Mouse (Mus musculus) heart, embryonic 15.5 days (tissue): Measurements from ENCODE around the gene Arrdc2. TPM values are rescaled to one million over a fixed set of nuclear protein-coding genes. Genes with fewer than 3 reads are reported as not detected.

Experiments used
- ATAC-seq: fragments of 200-750 bp; cut with Nextera tagmentation; replicated peaks from 2 replicates; pipeline ENCODE4 v1.8.0; 2017; ENCODE audit warnings: low read depth, moderate TSS enrichment; ENCODE audit not compliant: insufficient number of reproducible peaks, insufficient read depth, low FRiP score
- H3K27ac ChIP-seq: fragments of 300-500 bp; sonication (generic); 2 replicates; pipeline ENCODE4 v1.5.1; 2015; ENCODE audit warnings: mild to moderate bottlenecking, inconsistent platforms
- H3K27me3 ChIP-seq: fragments of 300-500 bp; sonication (generic); 2 replicates; pipeline ENCODE4 v1.6.1; 2015; ENCODE audit warnings: inconsistent platforms
- H3K36me3 ChIP-seq: fragments of 300-500 bp; sonication (generic); 2 replicates; pipeline ENCODE4 v1.6.1; 2015; ENCODE audit warnings: mild to moderate bottlenecking, inconsistent platforms
- H3K4me1 ChIP-seq: fragments of 300-500 bp; sonication (generic); replicated peaks from 2 replicates; pipeline ENCODE4 v1.6.1; 2015; ENCODE audit warnings: inconsistent platforms
- H3K4me2 ChIP-seq: fragments of 300-500 bp; sonication (generic); 2 replicates; pipeline ENCODE4 v1.6.1; 2015; ENCODE audit warnings: inconsistent platforms, mild to moderate bottlenecking, moderate library complexity
- H3K4me3 ChIP-seq: fragments of 300-500 bp; sonication (generic); 2 replicates; pipeline ENCODE4 v1.5.1; 2015; ENCODE audit warnings: mild to moderate bottlenecking, inconsistent platforms
- H3K9ac ChIP-seq: fragments of 300-500 bp; sonication (generic); 2 replicates; pipeline ENCODE4 v1.6.1; 2015; ENCODE audit warnings: mild to moderate bottlenecking, inconsistent platforms
- H3K9me3 ChIP-seq: fragments of 300-500 bp; sonication (generic); replicated peaks from 2 replicates; pipeline ENCODE4 v1.6.1; 2016; ENCODE audit warnings: inconsistent platforms
- WGBS: fragments of 180-500 bp; shearing (Covaris S2); methylation state at CpG from one replicate; pipeline ENCODE4 v1.1.7; 2015; ENCODE audit warnings: mixed read lengths; 5-methylcytosine and 5-hydroxymethylcytosine counted together
- polyA plus RNA-seq: library from polyadenylated mRNA; unstranded; fragments of >200 nt; fragmentation: Nextera tagmentation; extraction: Ambion mirVana; gene quantifications from 2 replicates; pipeline ENCODE4 v1.2.1, GENCODE M21; 2015

Arrdc2 gene
- polyA plus RNA-seq, 1 experiment from 2014 or later: 2.8 TPM

GRCm38 (mm10) chr8:70794215-70794614 is 45.3 kb downstream of the Arrdc2 start:
- H3K9me3 ChIP-seq: no peaks in the 10 kb centered on the region
- peaks cover 41% of the 10 kb centered on the region for H3K27me3 ChIP-seq
- H3K4me3 ChIP-seq: no peak overlapping the region
- H3K4me1 ChIP-seq: peaks cover 39% of the 10 kb centered on the region
- no peak overlapping the region for H3K4me2 ChIP-seq
- 70% methylated on average over 2 of the region's 2 CpGs for WGBS
- ATAC-seq: no peak
- no peaks in the 10 kb centered on the region for H3K36me3 ChIP-seq
- H3K27ac ChIP-seq: no peak overlapping the region
- H3K9ac ChIP-seq: no peak overlapping the region

GRCm38 (mm10) chr8:70792700-70793099 is 46.8 kb downstream of the Arrdc2 start:
- Histone ChIP-seq H3K4me2 (peak overlapping the region; percentile 88), H3K9ac (no peak overlapping the region), H3K27ac (peak overlapping the region; percentile 41; the same call in 1 of the 2 replicates), H3K9me3 (no peaks in the 10 kb centered on the region), H3K4me3 (peak overlapping the region; percentile 74), H3K36me3 (no peaks in the 10 kb centered on the region), H3K4me1 (peaks cover 44% of the 10 kb centered on the region), H3K27me3 (peaks cover 25% of the 10 kb centered on the region)
- ATAC-seq: peak; percentile 21
- under 1% methylated on average over 20 of the region's 20 CpGs for WGBS

GRCm38 (mm10) chr8:70791975-70792691 is 47.4 kb downstream of the Arrdc2 start:
- Histone ChIP-seq H3K4me1 (peaks cover 40% of the 10 kb centered on the region), H3K4me2 (peak overlapping the region; percentile 88), H3K27me3 (peaks cover 23% of the 10 kb centered on the region; the same call in 1 of the 2 replicates), H3K36me3 (0 out of 2 replicates have a peak, but pooled peaks cover 3% of the 10 kb centered on the region), H3K27ac (peak overlapping the region; percentile 64), H3K4me3 (peak overlapping the region; percentile 74), H3K9me3 (no peaks in the 10 kb centered on the region), H3K9ac (peak overlapping the region; percentile 85)
- WGBS: 3% methylated on average over 58 of the region's 58 CpGs
- peak; percentile 82 for ATAC-seq

- Histone ChIP-seq H3K27ac (no peak overlapping the region), H3K27me3 (peaks cover 18% of the 10 kb centered on the region; the same call in 1 of the 2 replicates), H3K4me1 (peaks cover 35% of the 10 kb centered on the region), H3K36me3 (peaks cover 11% of the 10 kb centered on the region), H3K9ac (peak overlapping the region; percentile 85; the same call in 1 of the 2 replicates), H3K4me2 (peak overlapping the region; percentile 88), H3K4me3 (peak overlapping the region; percentile 74), H3K9me3 (no peaks in the 10 kb centered on the region)
- no peak for ATAC-seq
- 68% methylated on average over 7 of the region's 7 CpGs for WGBS
Observed at GRCm38 (mm10) chr8:70791294-70791701, 48.2 kb downstream of the Arrdc2 start.

- no peak overlapping the region for H3K27ac ChIP-seq
- H3K27me3 ChIP-seq: peaks cover 14% of the 10 kb centered on the region; the same call in 1 of the 2 replicates
- H3K36me3 ChIP-seq: peaks cover 15% of the 10 kb centered on the region
- H3K9me3 ChIP-seq: no peaks in the 10 kb centered on the region
- 0 out of 2 replicates have a peak overlapping the region, but pooled peaks have one; percentile 6 for H3K9ac ChIP-seq
- H3K4me2 ChIP-seq: peak overlapping the region; percentile 88
- 63% methylated on average over 8 of the region's 8 CpGs for WGBS
- no peak for ATAC-seq
- H3K4me1 ChIP-seq: peaks cover 35% of the 10 kb centered on the region
- peak overlapping the region; percentile 74; the same call in 1 of the 2 replicates for H3K4me3 ChIP-seq
Observed at GRCm38 (mm10) chr8:70790846-70791245, 48.7 kb downstream of the Arrdc2 start.

DNA sequence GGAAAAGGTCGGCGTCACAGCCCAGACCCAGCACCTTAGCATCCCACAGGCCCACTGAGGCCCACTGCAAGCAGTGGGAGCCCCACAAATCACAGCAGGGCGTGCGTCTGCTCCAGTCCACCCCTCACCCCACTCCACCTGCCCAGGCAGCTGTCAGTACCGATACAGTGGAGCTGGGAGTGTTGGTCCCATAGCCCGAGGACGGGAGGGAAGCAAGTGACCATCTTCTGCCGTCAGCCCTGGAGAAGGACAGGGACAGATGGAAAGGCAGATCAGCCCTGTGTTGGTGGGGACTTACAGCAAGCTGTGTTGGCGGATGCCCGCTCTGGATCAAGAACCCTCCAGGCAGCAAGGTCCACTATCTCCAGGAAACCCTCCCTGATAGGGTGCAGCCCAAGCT is 50.5 kb downstream of the Arrdc2 start:
- Histone ChIP-seq H3K4me2 (no peak overlapping the region), H3K27ac (no peak overlapping the region), H3K9ac (no peak overlapping the region), H3K36me3 (peaks cover 22% of the 10 kb centered on the region), H3K27me3 (peaks cover 5% of the 10 kb centered on the region; the same call in 1 of the 2 replicates), H3K4me3 (no peak overlapping the region), H3K4me1 (peaks cover 35% of the 10 kb centered on the region), H3K9me3 (no peaks in the 10 kb centered on the region)
- WGBS: 75% methylated on average over 10 of the region's 10 CpGs
- no peak for ATAC-seq

GRCm38 (mm10) chr8:70787941-70788667 is 51.4 kb downstream of the Arrdc2 start:
- Histone ChIP-seq H3K27me3 (no peaks in the 10 kb centered on the region), H3K4me2 (peak overlapping the region; percentile 3; the same call in 1 of the 2 replicates), H3K9ac (no peak overlapping the region), H3K9me3 (no peaks in the 10 kb centered on the region), H3K36me3 (peaks cover 28% of the 10 kb centered on the region), H3K27ac (no peak overlapping the region), H3K4me3 (0 out of 2 replicates have a peak overlapping the region, but pooled peaks have one; percentile 5), H3K4me1 (peaks cover 35% of the 10 kb centered on the region)
- WGBS: 24% methylated on average over 30 of the region's 30 CpGs
- ATAC-seq: no peak

- Histone ChIP-seq H3K27me3 (no peaks in the 10 kb centered on the region), H3K27ac (no peak overlapping the region), H3K9ac (no peak overlapping the region), H3K4me1 (peaks cover 28% of the 10 kb centered on the region), H3K9me3 (no peaks in the 10 kb centered on the region), H3K4me3 (no peak overlapping the region), H3K4me2 (no peak overlapping the region), H3K36me3 (peaks cover 31% of the 10 kb centered on the region)
- 93% methylated on average over 3 of the region's 3 CpGs for WGBS
- ATAC-seq: no peak
Observed at GRCm38 (mm10) chr8:70787051-70787445, 52.5 kb downstream of the Arrdc2 start.

GRCm38 (mm10) chr8:70786291-70787050 is 53.0 kb downstream of the Arrdc2 start:
- H3K27ac ChIP-seq: no peak overlapping the region
- no peak overlapping the region for H3K4me3 ChIP-seq
- WGBS: 88% methylated on average over 25 of the region's 25 CpGs
- H3K9ac ChIP-seq: no peak overlapping the region
- H3K9me3 ChIP-seq: no peaks in the 10 kb centered on the region
- peaks cover 32% of the 10 kb centered on the region for H3K36me3 ChIP-seq
- no peaks in the 10 kb centered on the region for H3K27me3 ChIP-seq
- peaks cover 23% of the 10 kb centered on the region for H3K4me1 ChIP-seq
- no peak overlapping the region for H3K4me2 ChIP-seq
- ATAC-seq: no peak
